Mouse (Mus musculus) limb, embryonic 14.5 days (tissue): ENCODE measurements around the gene Gm21973. TPM values are rescaled to one million over a fixed set of nuclear protein-coding genes. Genes with fewer than 3 reads are reported as not detected.

ENCODE experiments used
- ATAC-seq: fragments of 200-750 bp; cut with Nextera tagmentation; 2 replicates; pipeline ENCODE4 v1.8.0; 2017; ENCODE audit warnings: low read depth, moderate number of reproducible peaks, moderate TSS enrichment; ENCODE audit not compliant: low FRiP score
- DNase-seq: peaks from one replicate; pipeline ENCODE4 v3.0.0-alpha.2; 2015; ENCODE audit warnings: low spot score
- H3K27ac ChIP-seq: fragments of 300-500 bp; sonication (generic); replicated peaks from 2 replicates; pipeline ENCODE4 v1.5.1; 2014; ENCODE audit warnings: low read depth, mild to moderate bottlenecking, low read length, moderate library complexity, mixed read lengths
- H3K27me3 ChIP-seq: fragments of 300-500 bp; sonication (generic); 2 replicates; pipeline ENCODE4 v1.6.1; 2014; ENCODE audit warnings: low read length, mixed read lengths; ENCODE audit not compliant: control insufficient read depth, insufficient read depth
- H3K36me3 ChIP-seq: fragments of 300-500 bp; sonication (generic); 2 replicates; pipeline ENCODE4 v1.6.1; 2014; ENCODE audit warnings: mild to moderate bottlenecking, low read length, moderate library complexity, mixed read lengths; ENCODE audit not compliant: control insufficient read depth, insufficient read depth
- H3K4me1 ChIP-seq: fragments of 300-500 bp; sonication (generic); 2 replicates; pipeline ENCODE4 v1.6.1; 2014; ENCODE audit warnings: antibody characterized with exemption, low read length, mixed read lengths; ENCODE audit not compliant: control insufficient read depth, insufficient read depth
- H3K4me2 ChIP-seq: fragments of 300-500 bp; sonication (generic); replicated peaks from 2 replicates; pipeline ENCODE4 v1.6.1; 2014; ENCODE audit warnings: low read depth, mild to moderate bottlenecking, low read length, moderate library complexity; ENCODE audit not compliant: severe bottlenecking
- H3K4me3 ChIP-seq: fragments of 300-500 bp; sonication (generic); replicated peaks from 2 replicates; pipeline ENCODE4 v1.5.1; 2014; ENCODE audit warnings: low read length
- H3K9ac ChIP-seq: fragments of 300-500 bp; sonication (generic); 2 replicates; pipeline ENCODE4 v1.6.1; 2014; ENCODE audit warnings: mild to moderate bottlenecking, low read depth, low read length, moderate library complexity; ENCODE audit not compliant: severe bottlenecking
- H3K9me3 ChIP-seq: fragments of 300-500 bp; sonication (generic); 2 replicates; pipeline ENCODE4 v1.6.1; 2016; ENCODE audit warnings: low read length; ENCODE audit not compliant: control insufficient read depth
- POLR2A ChIP-seq: fragments of 200-500 bp; IDR thresholded peaks from 2 replicates; pipeline ENCODE4 v1.8.0; 2012; ENCODE audit warnings: inconsistent platforms, mild to moderate bottlenecking, moderate library complexity, borderline replicate concordance; ENCODE audit not compliant: insufficient read depth, insufficient read length; ENCODE audit errors: extremely low read depth
- WGBS: fragments of 180-500 bp; shearing (Covaris S2); extraction: QIAGEN DNeasy Blood & Tissue Kit; methylation state at CpG from one replicate; pipeline ENCODE4 v1.1.7; 2014; 5-methylcytosine and 5-hydroxymethylcytosine counted together
- polyA plus RNA-seq, 2 experiments: library from polyadenylated mRNA; depleted of rRNA in 1 of 2; stranded (reverse) in 1 of 2; unstranded in 1 of 2; fragments of >200 nt; fragmentation: Nextera tagmentation in 1 of 2; extraction: Ambion mirVana in 1 of 2; gene quantifications; 2 replicates each; pipeline versions ENCODE4 v1.2.1 to v1.2.3; 2012 to 2014

Gm21973 gene
- polyA plus RNA-seq, 2 experiments, result not detected

DNA sequence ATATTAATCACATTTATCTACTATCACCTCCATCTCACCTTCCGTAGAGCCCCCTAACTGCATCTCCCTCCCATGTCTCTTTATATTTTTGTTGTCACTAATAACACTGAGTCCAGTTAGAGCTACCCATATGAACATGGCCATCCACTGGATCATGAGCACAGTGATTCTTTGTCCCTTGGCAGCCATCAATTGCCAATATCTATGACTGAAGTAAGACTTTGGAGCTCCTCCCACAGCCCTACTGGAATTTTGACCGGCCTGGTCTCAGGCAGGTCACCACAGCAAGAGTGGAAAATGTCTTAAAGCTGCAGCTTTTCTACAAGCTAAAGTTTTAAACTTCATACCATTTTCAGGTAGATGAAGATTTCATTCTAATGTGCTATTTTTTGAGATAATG, 41.2 kb downstream of the Gm21973 start:
- WGBS, result 88% methylated on average over 2 of the region's 2 CpGs
- no peak overlapping the region for H3K4me3 ChIP-seq
- H3K4me1 ChIP-seq, result no peaks in the 10 kb centered on the region
- no peak overlapping the region for H3K9ac ChIP-seq
- H3K4me2 ChIP-seq, result no peak overlapping the region
- H3K36me3 ChIP-seq, result no peaks in the 10 kb centered on the region
- no peak overlapping the region for H3K27ac ChIP-seq
- DNase-seq, result no peak
- no peaks in the 10 kb centered on the region for H3K9me3 ChIP-seq
- TF ChIP-seq POLR2A, result no peak
- no peak for ATAC-seq
- no peaks in the 10 kb centered on the region for H3K27me3 ChIP-seq

- Histone ChIP-seq H3K27ac (no peak overlapping the region), H3K9ac (no peak overlapping the region), H3K4me1 (no peaks in the 10 kb centered on the region), H3K4me3 (no peak overlapping the region), H3K4me2 (no peak overlapping the region), H3K27me3 (no peaks in the 10 kb centered on the region), H3K36me3 (no peaks in the 10 kb centered on the region), H3K9me3 (no peaks in the 10 kb centered on the region)
- WGBS, result 84% methylated on average over 3 of the region's 3 CpGs
- no peak for TF ChIP-seq POLR2A
- ATAC-seq (no peak), DNase-seq (no peak)
Measured at GRCm38 (mm10) chr15:10375404-10375803, 50.2 kb downstream of the Gm21973 start.

- Histone ChIP-seq H3K36me3 (no peaks in the 10 kb centered on the region), H3K27me3 (no peaks in the 10 kb centered on the region), H3K9ac (no peak overlapping the region), H3K4me3 (no peak overlapping the region), H3K9me3 (no peaks in the 10 kb centered on the region), H3K27ac (no peak overlapping the region), H3K4me1 (no peaks in the 10 kb centered on the region), H3K4me2 (no peak overlapping the region)
- no peak for DNase-seq
- no peak for TF ChIP-seq POLR2A
- 58% methylated on average over 4 of the region's 4 CpGs for WGBS
- ATAC-seq, result no peak
Measured at GRCm38 (mm10) chr15:10378338-10378959, 53.3 kb downstream of the Gm21973 start.

DNA sequence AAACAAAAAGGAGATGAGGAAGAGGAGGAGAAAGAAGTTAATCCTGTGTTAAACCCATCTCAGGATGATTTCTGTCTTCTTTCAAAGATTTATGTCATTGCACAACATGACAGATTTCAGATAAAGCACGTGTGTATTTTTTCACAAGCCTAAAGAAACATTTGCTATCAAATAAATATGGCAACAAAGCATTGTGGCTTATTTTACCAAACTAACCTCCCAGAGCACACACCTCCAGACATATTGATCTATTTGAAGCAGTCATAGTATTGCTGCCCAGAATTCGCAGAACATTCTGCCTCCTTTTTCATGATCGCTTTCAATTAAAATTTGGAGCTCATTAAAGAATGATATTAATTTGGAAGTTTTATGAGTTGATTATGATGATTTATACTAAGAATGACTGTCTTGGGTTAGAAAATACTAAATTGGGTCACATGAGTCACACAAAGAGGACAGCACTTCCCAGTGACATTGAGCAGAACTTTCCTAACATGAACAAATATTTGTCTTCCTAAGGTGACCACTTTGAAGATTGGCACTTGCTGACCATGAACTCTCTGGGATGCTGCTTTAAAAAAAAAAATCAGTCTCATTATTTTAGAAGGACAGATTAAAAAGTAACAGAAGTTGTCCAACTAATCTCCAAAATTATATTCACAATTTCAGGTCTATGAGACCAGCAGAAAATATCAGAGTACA, 54.7 kb downstream of the Gm21973 start:
- Histone ChIP-seq H3K9me3 (no peaks in the 10 kb centered on the region), H3K4me3 (no peak overlapping the region), H3K36me3 (no peaks in the 10 kb centered on the region), H3K27me3 (no peaks in the 10 kb centered on the region), H3K9ac (no peak overlapping the region), H3K4me2 (no peak overlapping the region), H3K27ac (no peak overlapping the region), H3K4me1 (no peaks in the 10 kb centered on the region)
- no peak for ATAC-seq
- 88% methylated on average over 3 of the region's 3 CpGs for WGBS
- DNase-seq, result no peak
- TF ChIP-seq POLR2A, result no peak

GRCm38 (mm10) chr15:10387263-10387662, 62.1 kb downstream of the Gm21973 start:
- Histone ChIP-seq H3K4me1 (no peaks in the 10 kb centered on the region), H3K4me3 (no peak overlapping the region), H3K27me3 (no peaks in the 10 kb centered on the region), H3K4me2 (no peak overlapping the region), H3K9ac (no peak overlapping the region), H3K27ac (no peak overlapping the region), H3K36me3 (no peaks in the 10 kb centered on the region), H3K9me3 (no peaks in the 10 kb centered on the region)
- DNase-seq (no peak), ATAC-seq (no peak)
- 66% methylated on average over 2 of the region's 2 CpGs for WGBS
- TF ChIP-seq POLR2A, result no peak
